Mouse (Mus musculus): Measurements from ENCODE around the gene Spaca5. TPM values are rescaled to one million over a fixed set of nuclear protein-coding genes. Genes with fewer than 3 reads are reported as not detected.

The Spaca5 gene
- not detected in 2 replicates for polyA plus RNA-seq (2015; fragmentation: Nextera tagmentation; extraction: Ambion mirVana)

GRCm38 (mm10) chrX:21068106-21068505 lies at the start of gene Spaca5:
Gene Spaca5 (plus strand): TSS chrX:21068406.
- Histone ChIP-seq H3K36me3 (ENCODE audit: control insufficient read depth, insufficient read depth, low read length) (no peaks in the 10 kb centered on the region), H3K9me3 (ENCODE audit: control insufficient read depth, low read length) (no peaks in the 10 kb centered on the region), H3K4me3 (ENCODE audit: low read length) (no peak within 1 kb of the TSS), H3K27me3 (replicated peaks; ENCODE audit: control insufficient read depth, insufficient read depth, low read length) (no peaks in the 10 kb centered on the region), H3K4me1 (ENCODE audit: control insufficient read depth, insufficient read depth, low read length) (no peaks in the 10 kb centered on the region), H3K9ac (ENCODE audit: low read depth, low read length) (no peak within 1 kb of the TSS), H3K27ac (ENCODE audit: low read length) (no peak within 1 kb of the TSS), H3K4me2 (ENCODE audit: low read depth, low read length) (no peak within 1 kb of the TSS)
- no peak for ATAC-seq

GRCm38 (mm10) chrX:21061460-21061859 lies 6.7 kb upstream of the Spaca5 start:
- H3K9me3 ChIP-seq (ENCODE audit: control insufficient read depth, low read length) = no peaks in the 10 kb centered on the region
- ATAC-seq = peak; percentile 75
- H3K27ac ChIP-seq (ENCODE audit: low read length) = no peak overlapping the region
- peak overlapping the region; percentile 57 for H3K4me3 ChIP-seq (ENCODE audit: low read length)
- no peaks in the 10 kb centered on the region for H3K4me1 ChIP-seq (ENCODE audit: control insufficient read depth, insufficient read depth, low read length)
- no peaks in the 10 kb centered on the region for H3K36me3 ChIP-seq (ENCODE audit: control insufficient read depth, insufficient read depth, low read length)
- peak overlapping the region; percentile 47 for H3K4me2 ChIP-seq (ENCODE audit: low read depth, low read length)
- no peaks in the 10 kb centered on the region for H3K27me3 ChIP-seq (replicated peaks; ENCODE audit: control insufficient read depth, insufficient read depth, low read length)
- 16% methylated on average over 9 of the region's 9 CpGs for WGBS
- peak overlapping the region; percentile 61 for H3K9ac ChIP-seq (ENCODE audit: low read depth, low read length)

GRCm38 (mm10) chrX:21061866-21062543 lies 6.2 kb upstream of the Spaca5 start, which contains the start of gene Zfp182:
Gene Zfp182 (minus strand): TSS chrX:21062316.
- Histone ChIP-seq H3K4me1 (ENCODE audit: control insufficient read depth, insufficient read depth, low read length) (no peaks in the 10 kb centered on the region), H3K36me3 (ENCODE audit: control insufficient read depth, insufficient read depth, low read length) (no peaks in the 10 kb centered on the region), H3K9ac (ENCODE audit: low read depth, low read length) (peak within 1 kb of the TSS; percentile 61), H3K27me3 (replicated peaks; ENCODE audit: control insufficient read depth, insufficient read depth, low read length) (no peaks in the 10 kb centered on the region), H3K27ac (ENCODE audit: low read length) (no peak within 1 kb of the TSS), H3K4me2 (ENCODE audit: low read depth, low read length) (peak within 1 kb of the TSS; percentile 47), H3K9me3 (ENCODE audit: control insufficient read depth, low read length) (no peaks in the 10 kb centered on the region), H3K4me3 (ENCODE audit: low read length) (peak within 1 kb of the TSS; percentile 57)
- 16% methylated on average over 25 of the region's 25 CpGs for WGBS
- peak; percentile 96 for ATAC-seq

- H3K9ac ChIP-seq (ENCODE audit: low read depth, low read length) = no peak overlapping the region
- no peak for ATAC-seq
- WGBS = 74% methylated on average over 3 of the region's 3 CpGs
Measured at GRCm38 (mm10) chrX:21062544-21062890, 5.7 kb upstream of the Spaca5 start.

GRCm38 (mm10) chrX:21088645-21088982 lies 20.4 kb downstream of the Spaca5 start:
- Histone ChIP-seq H3K9ac (ENCODE audit: low read depth, low read length) (peak overlapping the region; percentile 59; the same call in 1 of the 2 replicates), H3K4me3 (ENCODE audit: low read length) (peak overlapping the region; percentile 43), H3K36me3 (ENCODE audit: control insufficient read depth, insufficient read depth, low read length) (no peaks in the 10 kb centered on the region), H3K9me3 (ENCODE audit: control insufficient read depth, low read length) (no peaks in the 10 kb centered on the region), H3K4me1 (ENCODE audit: control insufficient read depth, insufficient read depth, low read length) (no peaks in the 10 kb centered on the region), H3K27me3 (replicated peaks; ENCODE audit: control insufficient read depth, insufficient read depth, low read length) (no peaks in the 10 kb centered on the region), H3K27ac (ENCODE audit: low read length) (no peak overlapping the region), H3K4me2 (ENCODE audit: low read depth, low read length) (peak overlapping the region; percentile 57)
- 31% methylated on average over 6 of the region's 6 CpGs for WGBS
- ATAC-seq = no peak; the same call in 1 of the 2 replicates

More at GRCm38 (mm10) chrX:21062544-21062890, 5.7 kb upstream of the Spaca5 start:
- Histone ChIP-seq H3K36me3 (ENCODE audit: control insufficient read depth, insufficient read depth, low read length) (no peaks in the 10 kb centered on the region), H3K9me3 (ENCODE audit: control insufficient read depth, low read length) (no peaks in the 10 kb centered on the region), H3K4me3 (ENCODE audit: low read length) (peak overlapping the region; percentile 57; the same call in 1 of the 2 replicates), H3K4me1 (ENCODE audit: control insufficient read depth, insufficient read depth, low read length) (no peaks in the 10 kb centered on the region), H3K27me3 (replicated peaks; ENCODE audit: control insufficient read depth, insufficient read depth, low read length) (no peaks in the 10 kb centered on the region), H3K27ac (ENCODE audit: low read length) (no peak overlapping the region), H3K4me2 (ENCODE audit: low read depth, low read length) (0 out of 2 replicates have a peak overlapping the region, but pooled peaks have one; percentile 27)

- H3K36me3 ChIP-seq (ENCODE audit: control insufficient read depth, insufficient read depth, low read length) = no peaks in the 10 kb centered on the region
- WGBS = 18% methylated on average over 27 of the region's 27 CpGs
- H3K4me3 ChIP-seq (ENCODE audit: low read length) = peak within 1 kb of the TSS; percentile 43
- ATAC-seq = peak; percentile 76
- peak within 1 kb of the TSS; percentile 57 for H3K4me2 ChIP-seq (ENCODE audit: low read depth, low read length)
- H3K27me3 ChIP-seq (replicated peaks; ENCODE audit: control insufficient read depth, insufficient read depth, low read length) = no peaks in the 10 kb centered on the region
- H3K27ac ChIP-seq (ENCODE audit: low read length) = peak within 1 kb of the TSS; percentile 45
- no peaks in the 10 kb centered on the region for H3K9me3 ChIP-seq (ENCODE audit: control insufficient read depth, low read length)
- H3K9ac ChIP-seq (ENCODE audit: low read depth, low read length) = peak within 1 kb of the TSS; percentile 59
- H3K4me1 ChIP-seq (ENCODE audit: control insufficient read depth, insufficient read depth, low read length) = no peaks in the 10 kb centered on the region
Measured at GRCm38 (mm10) chrX:21088983-21089866, 21.0 kb downstream of the Spaca5 start, which contains the start of gene Zfp300. Gene Zfp300 (minus strand): TSS chrX:21089527.

GRCm38 (mm10) chrX:21089867-21090239 lies 21.6 kb downstream of the Spaca5 start:
- WGBS = 46% methylated on average over 7 of the region's 7 CpGs
- peak overlapping the region; percentile 43 for H3K4me3 ChIP-seq (ENCODE audit: low read length)
- H3K36me3 ChIP-seq (ENCODE audit: control insufficient read depth, insufficient read depth, low read length) = no peaks in the 10 kb centered on the region
- H3K27ac ChIP-seq (ENCODE audit: low read length) = peak overlapping the region; percentile 45; the same call in 1 of the 2 replicates
- H3K9me3 ChIP-seq (ENCODE audit: control insufficient read depth, low read length) = no peaks in the 10 kb centered on the region
- H3K9ac ChIP-seq (ENCODE audit: low read depth, low read length) = no peak overlapping the region
- H3K4me2 ChIP-seq (ENCODE audit: low read depth, low read length) = peak overlapping the region; percentile 57
- no peak for ATAC-seq
- H3K27me3 ChIP-seq (replicated peaks; ENCODE audit: control insufficient read depth, insufficient read depth, low read length) = no peaks in the 10 kb centered on the region
- no peaks in the 10 kb centered on the region for H3K4me1 ChIP-seq (ENCODE audit: control insufficient read depth, insufficient read depth, low read length)

- Histone ChIP-seq H3K27ac (ENCODE audit: low read length) (no peak within 1 kb of the TSS), H3K4me2 (ENCODE audit: low read depth, low read length) (no peak within 1 kb of the TSS), H3K27me3 (replicated peaks; ENCODE audit: control insufficient read depth, insufficient read depth, low read length) (no peaks in the 10 kb centered on the region), H3K36me3 (ENCODE audit: control insufficient read depth, insufficient read depth, low read length) (no peaks in the 10 kb centered on the region), H3K9me3 (ENCODE audit: control insufficient read depth, low read length) (no peaks in the 10 kb centered on the region), H3K9ac (ENCODE audit: low read depth, low read length) (no peak within 1 kb of the TSS), H3K4me3 (ENCODE audit: low read length) (no peak within 1 kb of the TSS), H3K4me1 (ENCODE audit: control insufficient read depth, insufficient read depth, low read length) (no peaks in the 10 kb centered on the region)
- WGBS = 81% methylated on average over 4 of the region's 4 CpGs
- no peak for ATAC-seq
Measured at GRCm38 (mm10) chrX:21115520-21115919, 47.3 kb downstream of the Spaca5 start, which contains the start of gene Ssxa1. Gene Ssxa1 (plus strand): TSS chrX:21115820.

All from intestine, embryonic 16.5 days (tissue).